Mouse (Mus musculus) midbrain, embryonic 14.5 days (tissue): ENCODE measurements around the gene Galk2. TPM values are rescaled to one million over a fixed set of nuclear protein-coding genes. Genes with fewer than 3 reads are reported as not detected.

Experiments used
- ATAC-seq: fragments of 200-750 bp; cut with Nextera tagmentation; 2 replicates; pipeline ENCODE4 v1.8.0; 2017; ENCODE audit warnings: moderate number of reproducible peaks, moderate library complexity; ENCODE audit not compliant: low FRiP score, low TSS enrichment
- DNase-seq: peaks from one replicate; pipeline ENCODE4 v3.0.0-alpha.2; 2015
- H3K27ac ChIP-seq: fragments of 300-500 bp; sonication (generic); replicated peaks from 2 replicates; pipeline ENCODE4 v1.5.1; 2014; ENCODE audit warnings: mild to moderate bottlenecking, low read depth, low read length, moderate library complexity
- H3K27me3 ChIP-seq: fragments of 300-500 bp; sonication (generic); 2 replicates; pipeline ENCODE4 v1.6.1; 2014; ENCODE audit warnings: low read length, control low read depth, mixed read lengths; ENCODE audit not compliant: control insufficient read depth, insufficient read depth
- H3K36me3 ChIP-seq: fragments of 300-500 bp; sonication (generic); 2 replicates; pipeline ENCODE4 v1.6.1; 2014; ENCODE audit warnings: low read length, control low read depth; ENCODE audit not compliant: control insufficient read depth, insufficient read depth
- H3K4me1 ChIP-seq: fragments of 300-500 bp; sonication (generic); 2 replicates; pipeline ENCODE4 v1.6.1; 2014; ENCODE audit warnings: mild to moderate bottlenecking, antibody characterized with exemption, low read length, control low read depth; ENCODE audit not compliant: control insufficient read depth, insufficient read depth
- H3K4me2 ChIP-seq: fragments of 300-500 bp; sonication (generic); 2 replicates; pipeline ENCODE4 v1.6.1; 2014; ENCODE audit warnings: mild to moderate bottlenecking, low read length, moderate library complexity
- H3K4me3 ChIP-seq: fragments of 300-500 bp; sonication (generic); replicated peaks from 2 replicates; pipeline ENCODE4 v1.5.1; 2014; ENCODE audit warnings: low read depth, low read length
- H3K9ac ChIP-seq: fragments of 300-500 bp; sonication (generic); replicated peaks from 2 replicates; pipeline ENCODE4 v1.6.1; 2014; ENCODE audit warnings: mild to moderate bottlenecking, low read length, moderate library complexity
- H3K9me3 ChIP-seq: fragments of 300-500 bp; sonication (generic); 2 replicates; pipeline ENCODE4 v1.6.1; 2016; ENCODE audit warnings: low read length, control low read depth, mixed read lengths; ENCODE audit not compliant: control insufficient read depth
- WGBS: fragments of 180-500 bp; shearing (Covaris S2); extraction: QIAGEN DNeasy Blood & Tissue Kit; methylation state at CpG from one replicate; pipeline ENCODE4 v1.1.7; 2014; 5-methylcytosine and 5-hydroxymethylcytosine counted together
- polyA plus RNA-seq: library from polyadenylated mRNA; unstranded; fragments of >200 nt; fragmentation: Nextera tagmentation; extraction: Ambion mirVana; gene quantifications from 2 replicates; pipeline ENCODE4 v1.2.1, GENCODE M21; 2014

Galk2 gene
- polyA plus RNA-seq, 1 experiment from 2014 or later, result 29.6 TPM

DNA sequence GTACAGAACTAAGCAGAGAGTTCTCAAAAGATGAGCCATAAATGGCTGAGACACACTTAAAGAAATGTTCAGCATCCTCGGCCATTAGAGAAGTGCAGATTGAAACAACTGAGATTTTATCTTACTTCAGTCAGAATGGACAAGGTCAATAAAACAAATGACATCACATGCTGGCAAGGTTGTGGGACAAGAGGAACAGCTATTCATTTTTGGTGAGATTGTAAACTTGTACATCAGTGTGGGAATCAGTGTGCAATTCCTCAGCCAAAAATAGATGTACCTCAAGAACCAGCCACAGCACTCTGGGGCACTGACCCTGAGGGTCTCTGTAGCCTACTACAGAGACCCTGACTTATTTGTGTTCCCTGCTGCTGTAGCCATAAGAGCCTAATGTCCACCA lies 84.4 kb downstream of the Galk2 start:
- WGBS, result 95% methylated on average over 1 of the region's 1 CpGs
- ATAC-seq, result no peak
- Histone ChIP-seq H3K27me3 (no peaks in the 10 kb centered on the region), H3K9ac (no peak overlapping the region), H3K4me1 (no peaks in the 10 kb centered on the region), H3K4me2 (no peak overlapping the region), H3K4me3 (no peak overlapping the region), H3K36me3 (0 out of 2 replicates have a peak, but pooled peaks cover 3% of the 10 kb centered on the region), H3K27ac (no peak overlapping the region), H3K9me3 (no peaks in the 10 kb centered on the region)
- no peak for DNase-seq

DNA sequence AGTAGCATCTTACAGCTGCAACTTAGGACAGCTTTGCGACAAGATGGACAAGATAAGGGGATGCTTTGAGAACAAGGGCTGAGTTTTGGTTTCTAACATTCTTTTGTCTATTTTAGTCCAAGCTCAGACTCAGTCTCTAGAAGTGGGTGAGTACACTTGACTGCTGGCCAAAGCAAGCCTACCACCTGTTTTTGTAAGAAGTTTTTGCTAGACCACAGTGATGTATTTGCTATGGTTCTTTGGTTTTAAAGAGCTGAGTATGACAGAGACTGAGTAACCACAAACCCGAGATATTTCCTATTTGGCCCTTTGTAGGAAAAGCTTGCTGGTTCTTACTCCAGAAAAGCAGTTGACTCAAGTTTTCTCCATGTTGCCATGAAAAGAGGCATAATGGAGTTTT lies 89.3 kb downstream of the Galk2 start:
- Histone ChIP-seq H3K4me2 (no peak overlapping the region), H3K27me3 (no peaks in the 10 kb centered on the region), H3K4me1 (no peaks in the 10 kb centered on the region), H3K9ac (no peak overlapping the region), H3K36me3 (peaks cover 11% of the 10 kb centered on the region; the same call in 1 of the 2 replicates), H3K9me3 (no peaks in the 10 kb centered on the region), H3K4me3 (no peak overlapping the region), H3K27ac (no peak overlapping the region)
- ATAC-seq, result no peak
- WGBS, result 96% methylated on average over 2 of the region's 2 CpGs
- DNase-seq, result no peak

DNA sequence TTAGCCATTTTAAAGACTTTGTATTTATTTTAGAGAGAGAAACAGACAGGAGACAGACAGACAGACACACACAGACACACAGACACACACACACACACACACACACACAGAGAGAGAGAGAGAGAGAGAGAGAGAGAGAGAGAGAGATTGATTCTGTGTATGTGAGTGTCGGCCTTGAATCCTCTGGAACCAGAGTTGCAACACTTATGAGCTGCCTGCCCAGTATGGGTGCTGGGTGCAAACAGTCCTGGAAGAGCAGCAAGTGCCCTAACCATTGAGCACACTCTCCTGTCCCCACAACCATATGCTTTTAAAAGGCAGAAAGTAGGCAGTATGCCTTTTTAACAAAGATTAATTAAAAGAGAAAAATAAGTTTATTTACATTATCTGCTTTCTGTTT lies 109.9 kb downstream of the Galk2 start:
- Histone ChIP-seq H3K9me3 (no peaks in the 10 kb centered on the region), H3K4me3 (no peak overlapping the region), H3K27me3 (no peaks in the 10 kb centered on the region), H3K36me3 (no peaks in the 10 kb centered on the region), H3K27ac (no peak overlapping the region), H3K4me2 (no peak overlapping the region), H3K4me1 (no peaks in the 10 kb centered on the region), H3K9ac (no peak overlapping the region)
- 86% methylated on average over 1 of the region's 1 CpGs for WGBS
- DNase-seq (no peak), ATAC-seq (no peak)

DNA sequence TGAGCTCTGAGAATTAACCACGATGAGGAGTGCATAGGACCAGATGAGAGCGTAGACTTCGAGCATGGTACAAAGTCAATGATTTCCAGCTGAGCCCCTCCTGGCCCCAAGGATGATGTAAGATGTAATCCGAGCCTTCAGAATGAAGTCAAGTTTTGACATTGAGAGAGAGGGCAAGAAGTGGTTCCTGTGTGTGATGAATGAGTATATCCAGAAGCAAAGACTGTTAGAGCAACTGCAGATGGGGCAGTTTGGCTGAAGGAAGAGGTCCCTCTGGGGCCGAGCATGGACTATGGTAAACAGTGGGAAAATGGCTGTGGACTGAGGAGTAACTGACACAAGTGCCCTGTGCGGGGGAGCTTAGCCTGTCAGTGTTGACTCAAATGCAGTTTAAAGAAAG lies 114.3 kb downstream of the Galk2 start:
- Histone ChIP-seq H3K9me3 (no peaks in the 10 kb centered on the region), H3K9ac (no peak overlapping the region), H3K4me1 (no peaks in the 10 kb centered on the region), H3K27ac (no peak overlapping the region), H3K4me2 (no peak overlapping the region), H3K27me3 (no peaks in the 10 kb centered on the region), H3K36me3 (no peaks in the 10 kb centered on the region), H3K4me3 (no peak overlapping the region)
- ATAC-seq (no peak), DNase-seq (no peak)
- WGBS, result 72% methylated on average over 6 of the region's 6 CpGs

DNA sequence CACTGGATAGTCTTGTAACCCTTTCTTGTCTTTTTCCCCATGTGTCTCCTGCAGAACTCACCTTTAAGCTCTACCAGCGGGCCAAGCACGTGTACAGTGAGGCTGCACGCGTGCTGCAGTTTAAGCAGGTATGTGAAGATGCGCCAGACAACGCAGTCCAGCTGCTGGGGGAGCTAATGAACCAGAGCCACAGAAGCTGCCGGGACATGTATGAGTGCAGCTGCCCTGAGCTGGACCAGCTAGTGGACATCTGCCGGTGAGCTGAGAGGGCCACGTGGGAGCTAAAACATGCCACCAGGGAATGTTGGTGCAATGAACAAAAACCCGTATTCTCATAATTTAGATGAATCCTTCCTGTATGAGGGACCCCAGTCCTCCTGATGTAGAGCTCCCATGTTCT lies 116.3 kb downstream of the Galk2 start:
- H3K36me3 ChIP-seq, result no peaks in the 10 kb centered on the region
- no peak overlapping the region for H3K9ac ChIP-seq
- no peaks in the 10 kb centered on the region for H3K9me3 ChIP-seq
- H3K4me3 ChIP-seq, result no peak overlapping the region
- no peak overlapping the region for H3K4me2 ChIP-seq
- 92% methylated on average over 10 of the region's 10 CpGs for WGBS
- no peak overlapping the region for H3K27ac ChIP-seq
- H3K4me1 ChIP-seq, result no peaks in the 10 kb centered on the region
- H3K27me3 ChIP-seq, result no peaks in the 10 kb centered on the region
- no peak for ATAC-seq
- no peak for DNase-seq

DNA sequence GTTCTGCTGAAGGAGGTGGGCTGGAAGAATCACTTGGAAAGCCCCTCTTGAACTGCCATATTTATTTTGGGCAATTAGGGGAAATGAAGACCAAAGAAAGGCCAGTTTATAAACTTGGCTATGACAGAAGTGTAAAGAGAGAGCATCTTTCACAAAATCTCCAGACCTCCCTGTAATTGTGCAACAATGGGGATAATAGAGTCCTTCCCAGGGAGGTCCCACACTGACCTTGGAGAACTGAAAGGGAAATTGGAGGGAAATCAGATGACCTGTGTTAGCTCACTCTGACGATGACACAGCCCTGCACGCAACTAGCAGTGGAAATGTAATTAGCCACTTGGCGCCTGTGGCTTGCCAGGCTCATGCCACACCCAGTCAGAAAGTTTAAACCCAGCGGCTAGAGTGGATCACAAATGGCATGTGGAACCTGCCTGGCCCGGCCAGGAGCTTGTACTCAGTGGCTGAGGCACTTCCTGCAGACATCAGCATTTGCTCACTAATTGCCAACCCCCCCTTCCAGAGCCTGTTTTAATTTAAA lies 117.0 kb downstream of the Galk2 start:
- Histone ChIP-seq H3K4me2 (no peak overlapping the region), H3K4me1 (no peaks in the 10 kb centered on the region), H3K27me3 (no peaks in the 10 kb centered on the region), H3K9ac (no peak overlapping the region), H3K27ac (no peak overlapping the region), H3K9me3 (no peaks in the 10 kb centered on the region), H3K36me3 (no peaks in the 10 kb centered on the region), H3K4me3 (no peak overlapping the region)
- no peak for ATAC-seq
- 85% methylated on average over 5 of the region's 5 CpGs for WGBS
- DNase-seq, result no peak

DNA sequence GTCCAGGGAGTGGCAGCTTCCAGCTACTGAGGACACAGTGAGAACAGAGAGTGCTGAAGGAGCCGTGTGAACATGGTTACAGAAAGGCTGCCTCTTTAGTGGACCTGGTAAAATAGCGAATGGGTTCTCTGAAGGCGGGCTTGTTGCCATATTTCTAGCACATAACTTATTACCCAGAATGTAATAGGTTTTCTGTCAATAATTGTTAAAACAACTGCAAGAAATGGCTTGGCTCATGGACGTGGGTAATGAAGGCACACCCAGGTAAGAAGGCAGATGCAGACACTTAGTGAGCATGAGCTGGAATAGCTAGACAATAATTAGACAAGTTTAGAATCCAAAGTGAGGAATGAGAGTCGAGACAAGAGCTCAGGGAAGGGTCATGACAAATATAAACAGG lies 143.4 kb downstream of the Galk2 start:
- Histone ChIP-seq H3K9ac (no peak overlapping the region), H3K4me3 (no peak overlapping the region), H3K36me3 (no peaks in the 10 kb centered on the region), H3K4me1 (no peaks in the 10 kb centered on the region), H3K4me2 (no peak overlapping the region), H3K27ac (no peak overlapping the region), H3K27me3 (no peaks in the 10 kb centered on the region), H3K9me3 (no peaks in the 10 kb centered on the region)
- ATAC-seq, result no peak
- WGBS, result 79% methylated on average over 5 of the region's 5 CpGs
- DNase-seq, result no peak

DNA sequence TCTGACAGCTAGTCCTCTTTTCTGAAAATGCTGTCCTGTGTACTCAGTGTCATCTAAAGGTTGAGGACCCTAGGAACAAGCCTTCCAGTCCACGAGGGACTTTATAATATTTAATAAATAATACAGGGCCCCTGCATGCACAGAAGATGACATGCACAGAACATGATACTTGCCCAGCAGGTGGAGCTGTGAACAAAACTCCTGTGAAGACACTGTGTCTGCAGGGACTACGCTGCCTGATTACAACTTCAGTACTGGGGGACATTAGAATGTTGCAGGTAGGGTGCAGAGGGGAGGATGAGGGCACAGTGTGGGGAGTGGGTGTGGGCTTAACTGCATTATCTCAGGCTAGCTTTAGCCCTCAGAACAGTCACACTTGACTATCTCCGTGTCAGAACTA lies 147.2 kb downstream of the Galk2 start:
- Histone ChIP-seq H3K4me3 (no peak overlapping the region), H3K27ac (no peak overlapping the region), H3K9me3 (no peaks in the 10 kb centered on the region), H3K4me1 (no peaks in the 10 kb centered on the region), H3K4me2 (no peak overlapping the region), H3K36me3 (no peaks in the 10 kb centered on the region), H3K27me3 (no peaks in the 10 kb centered on the region), H3K9ac (no peak overlapping the region)
- DNase-seq, result peak; percentile 81
- WGBS, result 47% methylated on average over 3 of the region's 3 CpGs
- peak; percentile 37 for ATAC-seq

DNA sequence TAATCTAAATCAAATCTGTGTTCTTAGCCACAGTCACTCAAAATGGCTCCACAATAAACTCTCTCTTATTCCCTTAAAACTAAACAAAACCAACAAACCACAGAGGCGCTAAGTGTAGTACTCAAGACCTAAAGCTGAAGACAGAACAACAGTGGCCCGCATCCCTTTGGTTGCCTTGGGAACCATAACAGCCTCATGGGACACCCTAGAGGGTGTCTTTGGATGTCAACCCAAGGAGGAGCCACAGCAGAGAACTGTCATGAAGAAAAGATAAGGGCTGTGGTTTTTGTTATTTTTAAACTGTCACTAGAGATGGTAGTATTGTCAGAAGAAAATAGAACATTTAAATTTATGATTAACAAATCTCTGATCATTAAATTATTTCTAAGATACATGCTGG lies 147.8 kb downstream of the Galk2 start:
- no peak overlapping the region for H3K9ac ChIP-seq
- no peak overlapping the region for H3K27ac ChIP-seq
- 46% methylated on average over 2 of the region's 2 CpGs for WGBS
- no peaks in the 10 kb centered on the region for H3K36me3 ChIP-seq
- H3K4me3 ChIP-seq, result no peak overlapping the region
- DNase-seq, result no peak
- ATAC-seq, result no peak
- no peaks in the 10 kb centered on the region for H3K9me3 ChIP-seq
- H3K4me1 ChIP-seq, result no peaks in the 10 kb centered on the region
- no peak overlapping the region for H3K4me2 ChIP-seq
- H3K27me3 ChIP-seq, result no peaks in the 10 kb centered on the region
